Mouse (Mus musculus) thymus, adult 2 months (tissue): ENCODE measurements around the gene Zfp706. TPM values are rescaled to one million over a fixed set of nuclear protein-coding genes. Genes with fewer than 3 reads are reported as not detected.

Source experiments
- DNase-seq: peaks from one replicate; pipeline ENCODE4 v3.0.0; 2021
- H3K27ac ChIP-seq: fragments of 200-500 bp; 2 replicates; pipeline ENCODE4 v1.5.1; 2012; ENCODE audit warnings: low read length, control low read depth; ENCODE audit not compliant: control insufficient read depth, insufficient read depth
- H3K27me3 ChIP-seq: fragments of 200-500 bp; 2 replicates; pipeline ENCODE4 v1.6.1; 2012; ENCODE audit warnings: mild to moderate bottlenecking, low read length, moderate library complexity, mixed read lengths; ENCODE audit not compliant: control insufficient read depth, insufficient read depth
- H3K36me3 ChIP-seq: fragments of 200-500 bp; 2 replicates; pipeline ENCODE4 v1.6.1; 2012; ENCODE audit warnings: mild to moderate bottlenecking, low read length, moderate library complexity; ENCODE audit not compliant: control insufficient read depth, insufficient read depth
- H3K4me1 ChIP-seq: fragments of 200-500 bp; replicated peaks from 2 replicates; pipeline ENCODE4 v1.6.1; 2012; ENCODE audit warnings: low read length; ENCODE audit not compliant: control insufficient read depth, insufficient read depth
- H3K4me3 ChIP-seq: fragments of 200-500 bp; 2 replicates; pipeline ENCODE4 v1.5.1; 2012; ENCODE audit warnings: mild to moderate bottlenecking, low read length, control low read depth, moderate library complexity; ENCODE audit not compliant: control insufficient read depth, insufficient read depth
- CTCF ChIP-seq: fragments of 200-500 bp; IDR thresholded peaks from 2 replicates; pipeline ENCODE4 v1.5.1; 2012; ENCODE audit warnings: mild to moderate bottlenecking, control low read depth, low read length, moderate library complexity, borderline replicate concordance; ENCODE audit not compliant: control insufficient read depth, poor library complexity, insufficient read depth; ENCODE audit errors: extremely low read depth
- POLR2A ChIP-seq: fragments of 200-500 bp; IDR thresholded peaks from 2 replicates; pipeline ENCODE4 v1.6.1; 2012; ENCODE audit warnings: mild to moderate bottlenecking, low read length, control low read depth, moderate library complexity; ENCODE audit not compliant: control insufficient read depth, poor library complexity, insufficient read depth; ENCODE audit errors: extremely low read depth
- WGBS: fragments of 180-500 bp; shearing (Covaris S2); methylation state at CpG from one replicate; pipeline ENCODE4 v1.1.7; 2018; 5-methylcytosine and 5-hydroxymethylcytosine counted together
- polyA plus RNA-seq: library from polyadenylated mRNA; depleted of rRNA; stranded (reverse); fragments of >200 nt; gene quantifications from 2 replicates; pipeline ENCODE4 v1.2.3, GENCODE M21; 2012

The Zfp706 gene
- polyA plus RNA-seq, 1 experiment = 33.7 TPM

DNA sequence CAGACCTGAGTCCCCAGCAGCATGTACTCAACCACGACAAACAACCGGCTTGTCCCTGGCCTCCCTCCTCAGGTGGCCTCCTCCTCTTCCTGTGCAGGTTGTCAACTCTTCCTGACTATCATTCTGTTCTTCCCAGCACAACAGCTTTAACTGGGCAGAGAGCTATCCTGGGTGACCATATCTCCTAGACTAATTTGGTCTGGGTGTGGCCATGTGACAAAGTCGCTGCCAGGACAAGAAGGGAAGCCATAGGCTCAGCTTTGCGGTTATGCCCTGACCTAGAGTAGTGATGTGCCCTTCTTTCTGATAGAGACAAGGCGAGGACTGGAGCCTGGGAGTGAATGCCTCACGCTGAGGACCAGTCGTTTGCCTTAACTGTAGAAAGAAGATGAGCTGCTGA, 33.9 kb downstream of the Zfp706 start:
- Histone ChIP-seq H3K4me3 (no peak overlapping the region), H3K4me1 (no peaks in the 10 kb centered on the region), H3K36me3 (no peaks in the 10 kb centered on the region), H3K27me3 (no peaks in the 10 kb centered on the region), H3K27ac (no peak overlapping the region)
- whole genome bisulfite sequencing = 82% methylated on average over 7 of the region's 7 CpGs
- TF ChIP-seq CTCF (no peak), POLR2A (no peak)
- no peak for DNase-seq

- no peaks in the 10 kb centered on the region for H3K4me1 ChIP-seq
- H3K27ac ChIP-seq = no peak overlapping the region
- H3K4me3 ChIP-seq = no peak overlapping the region
- H3K27me3 ChIP-seq = no peaks in the 10 kb centered on the region
- no peak for DNase-seq
- 91% methylated on average over 6 of the region's 6 CpGs for WGBS
- H3K36me3 ChIP-seq = no peaks in the 10 kb centered on the region
- TF ChIP-seq CTCF (no peak), POLR2A (no peak)
Measured at GRCm38 (mm10) chr15:36973290-36973689, 34.3 kb downstream of the Zfp706 start.

GRCm38 (mm10) chr15:36969794-36970193, 37.8 kb downstream of the Zfp706 start:
- Histone ChIP-seq H3K4me3 (no peak overlapping the region), H3K36me3 (no peaks in the 10 kb centered on the region), H3K4me1 (peaks cover 17% of the 10 kb centered on the region), H3K27me3 (no peaks in the 10 kb centered on the region), H3K27ac (no peak overlapping the region)
- no peak for DNase-seq
- WGBS = 97% methylated on average over 5 of the region's 5 CpGs
- TF ChIP-seq POLR2A = no peak
- TF ChIP-seq CTCF = no peak

DNA sequence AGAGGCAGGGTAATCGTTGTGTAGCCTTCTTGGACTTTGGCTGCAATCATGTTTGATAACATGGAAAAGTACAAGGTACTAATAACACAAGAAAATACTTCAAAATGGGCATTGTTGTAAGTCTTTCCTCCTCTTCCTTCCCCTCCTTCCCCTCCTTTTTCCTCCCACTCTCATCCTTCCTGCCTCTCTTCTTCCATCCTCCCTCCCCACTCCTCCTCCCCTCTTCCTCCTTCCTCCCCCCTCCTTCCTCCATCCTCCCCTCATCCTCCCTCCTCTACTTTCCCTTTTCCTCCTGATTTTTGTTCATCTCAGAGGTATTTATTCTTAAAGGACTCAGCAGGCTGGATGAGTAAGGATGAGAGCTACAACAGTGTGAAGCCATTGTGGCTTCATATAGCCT, 39.3 kb downstream of the Zfp706 start:
- Histone ChIP-seq H3K27ac (no peak overlapping the region), H3K27me3 (no peaks in the 10 kb centered on the region), H3K4me3 (no peak overlapping the region), H3K4me1 (peaks cover 17% of the 10 kb centered on the region), H3K36me3 (no peaks in the 10 kb centered on the region)
- WGBS = 63% methylated on average over 1 of the region's 1 CpGs
- no peak for TF ChIP-seq CTCF
- no peak for TF ChIP-seq POLR2A
- DNase-seq = no peak

- WGBS = 42% methylated on average over 24 of the region's 24 CpGs
- no peaks in the 10 kb centered on the region for H3K27me3 ChIP-seq
- H3K4me1 ChIP-seq = peaks cover 19% of the 10 kb centered on the region
- no peak overlapping the region for H3K27ac ChIP-seq
- H3K36me3 ChIP-seq = no peaks in the 10 kb centered on the region
- no peak for TF ChIP-seq CTCF
- no peak for TF ChIP-seq POLR2A
- peak; percentile 26 for DNase-seq
- no peak overlapping the region for H3K4me3 ChIP-seq
Measured at GRCm38 (mm10) chr15:36967381-36968211, 40.0 kb downstream of the Zfp706 start.

DNA sequence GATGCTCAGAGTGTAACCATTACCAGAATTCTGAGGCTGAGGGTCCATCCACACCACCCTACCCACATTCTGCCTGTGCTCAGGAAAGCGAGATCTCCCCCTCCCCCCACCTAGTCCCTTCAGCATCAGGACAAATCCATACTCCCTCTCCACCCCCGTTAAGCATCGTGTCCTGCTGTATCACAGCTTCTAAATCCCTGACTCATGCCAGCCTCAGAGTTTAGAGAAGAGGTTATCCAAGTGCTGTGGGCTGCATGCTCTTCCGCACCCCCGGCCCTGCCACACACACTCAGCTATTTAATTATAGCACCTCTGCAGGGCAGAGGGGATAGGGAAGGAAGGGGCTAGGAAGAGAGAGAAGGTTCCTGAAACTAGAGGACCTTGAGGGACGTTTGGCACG, 40.6 kb downstream of the Zfp706 start:
- Histone ChIP-seq H3K36me3 (no peaks in the 10 kb centered on the region), H3K27ac (no peak overlapping the region), H3K4me3 (no peak overlapping the region), H3K27me3 (no peaks in the 10 kb centered on the region), H3K4me1 (peaks cover 19% of the 10 kb centered on the region)
- no peak for DNase-seq
- no peak for TF ChIP-seq CTCF
- no peak for TF ChIP-seq POLR2A
- WGBS = 14% methylated on average over 7 of the region's 7 CpGs
